Mouse (Mus musculus): ENCODE measurements around the gene Slc25a41. TPM values are rescaled to one million over a fixed set of nuclear protein-coding genes. Genes with fewer than 3 reads are reported as not detected.

The Slc25a41 gene
- total RNA-seq (2021) = not detected

GRCm38 (mm10) chr17:57041554-57041953 lies at the start of gene Slc25a41:
Gene Slc25a41 (minus strand): TSS chr17:57041654.
- intact Hi-C loops (cut with DNase I) = no loop called here
- no peak for DNase-seq (ENCODE audit: low spot score in 2 of 2)

GRCm38 (mm10) chr17:57087049-57087832 lies 45.8 kb upstream of the Slc25a41 start, which contains the start of gene Tubb4a:
Gene Tubb4a (minus strand): TSS chr17:57087782.
- intact Hi-C loops (cut with DNase I) = no loop called here
- peak; percentile 86 to 87 for DNase-seq (ENCODE audit: low spot score in 2 of 2)

- DNase-seq (ENCODE audit: low spot score in 2 of 2) = no peak
- intact Hi-C loops (cut with DNase I) = no loop called here
These were observed 44.7 kb upstream of the Slc25a41 start for GRCm38 (mm10) chr17:57085970-57086757.

- intact Hi-C loops (cut with DNase I) = no loop called here
- DNase-seq (ENCODE audit: low spot score in 2 of 2) = no peak
These were observed 41.0 kb upstream of the Slc25a41 start for GRCm38 (mm10) chr17:57082481-57082880.

GRCm38 (mm10) chr17:57081234-57081842 lies 39.9 kb upstream of the Slc25a41 start:
- intact Hi-C loops (cut with DNase I) = no loop called here
- no peak for DNase-seq (ENCODE audit: low spot score in 2 of 2)

- no peak for DNase-seq (ENCODE audit: low spot score in 2 of 2)
- intact Hi-C loops (cut with DNase I) = no loop called here
These were observed 38.5 kb upstream of the Slc25a41 start for GRCm38 (mm10) chr17:57079919-57080318.

- intact Hi-C loops (cut with DNase I) = no loop called here
- no peak for DNase-seq (ENCODE audit: low spot score in 2 of 2)
These were observed 36.9 kb upstream of the Slc25a41 start, which contains the start of gene Dennd1c for GRCm38 (mm10) chr17:57078336-57078735. Gene Dennd1c (minus strand): TSS chr17:57078514.

- intact Hi-C loops (cut with DNase I) = no loop called here
- DNase-seq (ENCODE audit: low spot score in 2 of 2) = no peak
These were observed 35.5 kb upstream of the Slc25a41 start for GRCm38 (mm10) chr17:57076916-57077315.

GRCm38 (mm10) chr17:57070699-57071098 lies 29.2 kb upstream of the Slc25a41 start:
- no peak for DNase-seq (ENCODE audit: low spot score in 2 of 2)
- intact Hi-C loops (cut with DNase I) = no loop called here

- intact Hi-C loops (cut with DNase I) = no loop called here
- DNase-seq (ENCODE audit: low spot score in 2 of 2) = no peak
These were observed 28.8 kb upstream of the Slc25a41 start for GRCm38 (mm10) chr17:57070272-57070671.

- DNase-seq (ENCODE audit: low spot score in 2 of 2) = no peak
- intact Hi-C loops (cut with DNase I) = no loop called here
These were observed 25.5 kb upstream of the Slc25a41 start for GRCm38 (mm10) chr17:57066908-57067307.

GRCm38 (mm10) chr17:57063031-57063430 lies 21.6 kb upstream of the Slc25a41 start:
- intact Hi-C loops (cut with DNase I) = no loop called here
- no peak for DNase-seq (ENCODE audit: low spot score in 2 of 2)

- intact Hi-C loops (cut with DNase I) = no loop called here
- no peak for DNase-seq (ENCODE audit: low spot score in 2 of 2)
These were observed 21.1 kb upstream of the Slc25a41 start for GRCm38 (mm10) chr17:57062548-57062947.

- intact Hi-C loops (cut with DNase I) = no loop called here
- DNase-seq (ENCODE audit: low spot score in 2 of 2) = no peak
These were observed 20.6 kb upstream of the Slc25a41 start for GRCm38 (mm10) chr17:57062011-57062521.

GRCm38 (mm10) chr17:57061069-57061468 lies 19.6 kb upstream of the Slc25a41 start:
- intact Hi-C loops (cut with DNase I) = no loop called here
- DNase-seq (ENCODE audit: low spot score in 2 of 2) = no peak

GRCm38 (mm10) chr17:57060231-57060801 lies 18.9 kb upstream of the Slc25a41 start:
- intact Hi-C loops (cut with DNase I) = no loop called here
- DNase-seq (ENCODE audit: low spot score in 2 of 2) = peak; percentile 96 to 98

GRCm38 (mm10) chr17:57059486-57059977 lies 18.1 kb upstream of the Slc25a41 start, which contains the start of gene Slc25a23:
Gene Slc25a23 (minus strand): TSS chr17:57059863.
- peak; percentile 76 for DNase-seq (ENCODE audit: low spot score in 2 of 2)
- intact Hi-C loops (cut with DNase I) = no loop called here

- DNase-seq (ENCODE audit: low spot score in 2 of 2) = peak in 1 of 2 experiments; percentile 29
- intact Hi-C loops (cut with DNase I) = no loop called here
These were observed 17.5 kb upstream of the Slc25a41 start, which contains the start of gene Crb3 for GRCm38 (mm10) chr17:57058891-57059485. Gene Crb3 (plus strand): TSS chr17:57059105.

- DNase-seq (ENCODE audit: low spot score in 2 of 2) = no peak
- intact Hi-C loops (cut with DNase I) = no loop called here
These were observed 14.8 kb upstream of the Slc25a41 start for GRCm38 (mm10) chr17:57056246-57056645.

Measured in left cerebral cortex, postnatal 36 days (tissue).